ENCODE assay signal across 8 mouse cellular contexts in the genomic region with DNA sequence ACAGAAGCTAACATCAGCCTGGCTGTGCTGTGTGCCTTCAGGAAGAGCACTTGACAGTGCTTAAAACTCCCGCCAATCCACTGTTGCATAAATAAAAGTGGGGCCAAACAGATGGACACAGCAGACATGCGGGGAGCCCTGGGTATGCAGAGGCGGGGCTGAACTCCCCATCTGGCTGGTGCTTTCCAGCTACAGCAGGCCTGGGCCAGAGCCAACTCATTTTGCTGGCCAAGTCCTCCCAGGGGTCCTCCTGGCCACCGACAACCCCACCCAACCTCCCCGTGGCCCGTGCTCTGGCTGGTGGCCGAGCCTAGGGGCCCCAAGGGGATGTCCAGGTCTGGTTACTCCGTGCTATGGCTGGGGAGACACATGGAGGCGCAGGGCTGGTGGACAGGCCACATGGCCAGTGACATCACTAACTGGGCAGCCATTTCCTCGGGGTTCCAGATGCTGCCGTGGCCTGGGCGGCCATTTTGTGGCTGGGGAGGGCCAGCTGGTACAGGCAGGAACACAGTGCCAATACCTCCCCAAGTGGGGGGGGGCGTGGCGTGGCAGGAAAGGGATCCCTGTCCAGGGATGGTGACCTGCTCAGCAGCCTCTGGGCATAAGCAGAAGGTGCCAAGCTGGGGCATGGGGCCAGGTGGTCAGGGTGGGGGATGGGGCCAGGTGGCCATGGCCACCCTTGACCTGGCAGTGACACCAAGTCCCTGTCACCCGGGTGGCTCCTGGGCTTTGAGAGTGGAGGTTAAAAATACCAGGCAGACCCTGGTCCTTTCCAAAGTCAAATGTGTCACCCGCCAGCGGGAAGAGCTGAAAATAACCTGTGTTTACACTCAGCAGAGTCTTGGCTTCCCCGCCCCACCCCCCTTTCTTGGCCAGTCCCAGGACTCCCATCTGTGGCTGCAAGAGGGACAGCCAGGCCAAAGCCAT. TPM values are rescaled to one million over a fixed set of nuclear protein-coding genes. Genes with fewer than 3 reads are reported as not detected.
DNase-seq lines count a peak whose midpoint lies in the region; ATAC-seq and TF ChIP-seq lines count a peak whose summit lies in the region.
"Had no signal": no experiment of that assay in that cellular context is flagged by ENCODE, and none has a peak within 500 bp of the region (broad histone marks: within the 10 kb centered on the region; RNA-seq: fewer than 3 reads in every experiment).

No protein-coding gene starts in this region.

- peak overlapping the region; percentile 99 for H3K27ac ChIP-seq in cerebellum, adult 2 months (ENCODE audit: insufficient read depth, low read length)
- peak overlapping the region; percentile 71 for H3K27ac ChIP-seq in hindbrain, postnatal 0 days
- peak overlapping the region; percentile 42; the same call in 1 of the 2 replicates for H3K27ac ChIP-seq in limb, embryonic 11.5 days (replicated peaks; ENCODE audit: low read depth, low read length)

- peaks cover 47% of the 10 kb centered on the region for H3K79me2 ChIP-seq in myocyte (ENCODE audit: control insufficient read depth, insufficient read depth)

- no peak for TF ChIP-seq CTCF in cerebellum, adult 2 months (IDR thresholded peaks at IDR 0.05; ENCODE audit: borderline replicate concordance, insufficient read depth, low read depth, low read length)
- no peak for TF ChIP-seq CTCF in hindbrain, postnatal 0 days (IDR thresholded peaks at IDR 0.05; ENCODE audit: low read depth)

- peaks cover 95% of the 10 kb centered on the region for H3K4me1 ChIP-seq in cerebellum, adult 2 months (ENCODE audit: control insufficient read depth, insufficient read depth, low read length)
- peaks cover 26% of the 10 kb centered on the region for H3K4me1 ChIP-seq in hindbrain, postnatal 0 days (ENCODE audit: insufficient read depth, low read length)
- H3K4me1 ChIP-seq in limb, embryonic 11.5 days (ENCODE audit: control insufficient read depth, insufficient read depth, low read length): peaks cover 65% of the 10 kb centered on the region

- peak overlapping the region; percentile 1 for H3K4me3 ChIP-seq in cerebellum, adult 2 months (replicated peaks; ENCODE audit: insufficient read depth, low read depth, low read length)
- H3K4me3 ChIP-seq in hindbrain, postnatal 0 days (ENCODE audit: low read length): no peak overlapping the region
- H3K4me3 ChIP-seq in limb, embryonic 11.5 days (ENCODE audit: low read depth, low read length): no peak overlapping the region
- H3K4me3 ChIP-seq in myocyte: no peak overlapping the region

- no peak for TF ChIP-seq POLR2A in cerebellum, adult 2 months (IDR thresholded peaks at IDR 0.05; ENCODE audit: borderline replicate concordance, insufficient read depth, low read length)
- TF ChIP-seq POLR2A in myocyte (IDR thresholded peaks at IDR 0.05; ENCODE audit: insufficient read length, low read depth): no peak

- peak; percentile 80 for DNase-seq in adipocyte (ENCODE audit: low spot score)
- peak; percentile 93 to 94 for DNase-seq in cerebellum, adult 2 months
- DNase-seq in gastrocnemius, postnatal 14 days: peak; percentile 92
- DNase-seq in hindbrain, postnatal 0 days (ENCODE audit: low spot score): peak; percentile 83
- DNase-seq in limb, embryonic 11.5 days (ENCODE audit: low spot score): no peak

- peak; percentile 60 for ATAC-seq in hindbrain, postnatal 0 days
- ATAC-seq in limb, embryonic 11.5 days (ENCODE audit: insufficient number of reproducible peaks, low FRiP score, low TSS enrichment, low read depth): no peak
- ATAC-seq in inflammation-experienced regulatory T-cells, adult 6 months: no peak

- no peak overlapping the region for H3K4me2 ChIP-seq in hindbrain, postnatal 0 days (ENCODE audit: low read depth, low read length)
- H3K4me2 ChIP-seq in limb, embryonic 11.5 days (ENCODE audit: low read depth, severe bottlenecking): no peak overlapping the region
- peak overlapping the region; percentile 76 for H3K4me2 ChIP-seq in myocyte (ENCODE audit: low read depth)

- WGBS in cerebellum, adult 2 months: 2% methylated on average over 18 of the region's 18 CpGs
- WGBS in hindbrain, postnatal 0 days: 39% methylated on average over 18 of the region's 18 CpGs
- WGBS in limb, embryonic 11.5 days: 81% methylated on average over 18 of the region's 18 CpGs

- intact Hi-C loops in gastrocnemius, postnatal 14 days (cut with DNase I; ENCODE audit: low total_unique reads): no loop called here

- peaks cover 6% of the 10 kb centered on the region; the same call in 1 of the 2 replicates for H3K36me3 ChIP-seq in hindbrain, postnatal 0 days (ENCODE audit: insufficient read depth, low read length)
- H3K36me3 ChIP-seq in limb, embryonic 11.5 days (ENCODE audit: control insufficient read depth, insufficient read depth, low read length): no peaks in the 10 kb centered on the region
- no peaks in the 10 kb centered on the region for H3K36me3 ChIP-seq in myocyte (ENCODE audit: control insufficient read depth, insufficient read depth)

- H3K9me3 ChIP-seq in hindbrain, postnatal 0 days (ENCODE audit: low read length): no peaks in the 10 kb centered on the region
- no peaks in the 10 kb centered on the region for H3K9me3 ChIP-seq in limb, embryonic 11.5 days (ENCODE audit: control insufficient read depth, low read length)

- no peak overlapping the region for H3K9ac ChIP-seq in hindbrain, postnatal 0 days (replicated peaks; ENCODE audit: low read length)
- H3K9ac ChIP-seq in limb, embryonic 11.5 days (ENCODE audit: low read length): no peak overlapping the region

- no peaks in the 10 kb centered on the region for H3K27me3 ChIP-seq in cerebellum, adult 2 months (ENCODE audit: control insufficient read depth, insufficient read depth, low read length)
- no peaks in the 10 kb centered on the region for H3K27me3 ChIP-seq in hindbrain, postnatal 0 days (ENCODE audit: insufficient read depth, low read length)
- H3K27me3 ChIP-seq in limb, embryonic 11.5 days (ENCODE audit: control insufficient read depth, insufficient read depth, low read length): peaks cover 6% of the 10 kb centered on the region; the same call in 1 of the 2 replicates
- no peaks in the 10 kb centered on the region for H3K27me3 ChIP-seq in myocyte (ENCODE audit: control insufficient read depth, insufficient read depth, insufficient read length)

- H3ac ChIP-seq in myocyte (ENCODE audit: control insufficient read depth, insufficient read length): no peak overlapping the region

TF ChIP-seq in myocyte, 11 proteins besides CTCF, POLR2A, EP300 and RAD21 (continues in another document):
- TF ChIP-seq POLR2AphosphoS2 (IDR thresholded peaks at IDR 0.05; ENCODE audit: insufficient read length, low read depth) (no peak), MYOG (IDR thresholded peaks at IDR 0.05; ENCODE audit: control insufficient read depth in 1 of 3, insufficient read depth in 1 of 3, insufficient read length in 2 of 3, low read depth in 2 of 3) (peak in 2 of 3 experiments; percentile 2 to 57), MYOD1 (IDR thresholded peaks at IDR 0.05; ENCODE audit: control insufficient read depth in 1 of 3, insufficient read length in 2 of 3, low read depth in 2 of 3) (peak in 1 of 3 experiments; percentile 1), MAX (IDR thresholded peaks at IDR 0.05; ENCODE audit: low read depth) (no peak), REST (IDR thresholded peaks at IDR 0.05; ENCODE audit: insufficient read depth, insufficient read length) (no peak), USF1 (IDR thresholded peaks at IDR 0.05; ENCODE audit: low read depth) (peak; percentile 69)

RNA-seq across cellular contexts. Expression of gene Smim24, which starts 18.9 kb away (rescaled TPM):
- polyA plus RNA-seq in cerebellum, adult 2 months (2012; rRNA removed): 1.2 and 1.7 TPM in 2 replicates
- total RNA-seq in gastrocnemius, postnatal 14 days (2021): under 1 TPM; 0.45 to 0.91 TPM
- 2.9 and 3.7 TPM in 2 replicates for total RNA-seq in hindbrain, postnatal 0 days (2014; rRNA removed)
- 1.4 and 1.7 TPM in 2 replicates for polyA plus RNA-seq in hindbrain, postnatal 0 days (2015; fragmentation: Nextera tagmentation; extraction: Ambion mirVana)
- 3.4 and 3.5 TPM in 2 replicates for polyA plus RNA-seq in limb, embryonic 11.5 days (2014; fragmentation: Nextera tagmentation; extraction: Ambion mirVana)
- 0.30 TPM for polyA plus RNA-seq in myocyte (2012; fragmentation: generic; extraction: Trizol)
- polyA plus RNA-seq in inflammation-experienced regulatory T-cells, adult 6 months (2017; shearing (Covaris generic)): 10 to 100 TPM in 1 of 3 experiments, 1 to 10 TPM in 2; 4.4 to 10.7 (median 9.8) TPM

RNA-seq across cellular contexts. Expression of gene Gm48552, which starts 22.9 kb away (rescaled TPM):
- polyA plus RNA-seq in cerebellum, adult 2 months (2012; rRNA removed): 10.7 and 13.8 TPM in 2 replicates
- total RNA-seq in gastrocnemius, postnatal 14 days (2021): under 1 TPM in 1 of 2 experiments, not detected in 1; 0.80 TPM
- total RNA-seq in hindbrain, postnatal 0 days (2014; rRNA removed): 7.5 TPM in 2 replicates
- 2.7 and 4.0 TPM in 2 replicates for polyA plus RNA-seq in hindbrain, postnatal 0 days (2015; fragmentation: Nextera tagmentation; extraction: Ambion mirVana)
- polyA plus RNA-seq in limb, embryonic 11.5 days (2014; fragmentation: Nextera tagmentation; extraction: Ambion mirVana): 0.40 and 1.0 TPM in 2 replicates
- polyA plus RNA-seq in myocyte (2012; fragmentation: generic; extraction: Trizol): 0.73 TPM
- polyA plus RNA-seq in inflammation-experienced regulatory T-cells, adult 6 months (2017; shearing (Covaris generic)): 1 to 10 TPM in 1 of 3 experiments, not detected in 2; 3.1 TPM
- total RNA-seq: common myeloid progenitor, adult 5-6 weeks had no signal

RNA-seq across cellular contexts. Expression of gene Gm48551, which starts 27.5 kb away (rescaled TPM):
- polyA plus RNA-seq in cerebellum, adult 2 months (2012; rRNA removed): 10.2 and 10.8 TPM in 2 replicates
- total RNA-seq in gastrocnemius, postnatal 14 days (2021): under 1 TPM; 0.41 to 0.47 TPM
- total RNA-seq in hindbrain, postnatal 0 days (2014; rRNA removed): 2.1 and 3.3 TPM in 2 replicates
- polyA plus RNA-seq in hindbrain, postnatal 0 days (2015; fragmentation: Nextera tagmentation; extraction: Ambion mirVana): 5.3 and 7.0 TPM in 2 replicates
- 2.1 and 2.8 TPM in 2 replicates for polyA plus RNA-seq in limb, embryonic 11.5 days (2014; fragmentation: Nextera tagmentation; extraction: Ambion mirVana)
- 1.7 TPM for polyA plus RNA-seq in myocyte (2012; fragmentation: generic; extraction: Trizol)
- 1 to 10 TPM in 2 of 3 experiments, under 1 TPM in 1; 0.60 to 1.9 (median 1.1) TPM for polyA plus RNA-seq in inflammation-experienced regulatory T-cells, adult 6 months (2017; shearing (Covaris generic))

RNA-seq across cellular contexts. Expression of gene Dohh, which starts 27.5 kb away (rescaled TPM):
- 87.7 and 93.1 TPM in 2 replicates for polyA plus RNA-seq in cerebellum, adult 2 months (2012; rRNA removed)
- total RNA-seq in gastrocnemius, postnatal 14 days (2021): 10 to 100 TPM; 38.6 to 39.8 TPM
- 146 TPM in 2 replicates for total RNA-seq in hindbrain, postnatal 0 days (2014; rRNA removed)
- 111 and 114 TPM in 2 replicates for polyA plus RNA-seq in hindbrain, postnatal 0 days (2015; fragmentation: Nextera tagmentation; extraction: Ambion mirVana)
- polyA plus RNA-seq in limb, embryonic 11.5 days (2014; fragmentation: Nextera tagmentation; extraction: Ambion mirVana): 53.7 and 55.7 TPM in 2 replicates
- 103 TPM for polyA plus RNA-seq in myocyte (2012; fragmentation: generic; extraction: Trizol)
- 10 to 100 TPM in 2 of 3 experiments, 1 to 10 TPM in 1; 9.2 to 17.9 (median 10.9) TPM for polyA plus RNA-seq in inflammation-experienced regulatory T-cells, adult 6 months (2017; shearing (Covaris generic))

RNA-seq across cellular contexts. Expression of gene Fzr1, which starts 33.4 kb away (rescaled TPM):
- polyA plus RNA-seq in cerebellum, adult 2 months (2012; rRNA removed): 75.8 and 81.5 TPM in 2 replicates
- 10 to 100 TPM; 11.9 to 15.4 TPM for total RNA-seq in gastrocnemius, postnatal 14 days (2021)
- 106 and 118 TPM in 2 replicates for total RNA-seq in hindbrain, postnatal 0 days (2014; rRNA removed)
- polyA plus RNA-seq in hindbrain, postnatal 0 days (2015; fragmentation: Nextera tagmentation; extraction: Ambion mirVana): 131 and 134 TPM in 2 replicates
- polyA plus RNA-seq in limb, embryonic 11.5 days (2014; fragmentation: Nextera tagmentation; extraction: Ambion mirVana): 107 and 119 TPM in 2 replicates
- polyA plus RNA-seq in myocyte (2012; fragmentation: generic; extraction: Trizol): 42.0 TPM
- polyA plus RNA-seq in inflammation-experienced regulatory T-cells, adult 6 months (2017; shearing (Covaris generic)): 10 to 100 TPM; 10.7 to 27.1 (median 13.4) TPM

Comparison
In these comparisons a context has a peak if more than half of its experiments do, and no peak if none do; other contexts are left out.
1. H3K27ac ChIP-seq: peak in every context shown above with its lines; median percentile 99 in cerebellum, adult 2 months; 71 in hindbrain, postnatal 0 days; 42 in limb, embryonic 11.5 days.